Mouse (Mus musculus) urinary bladder, adult 18-20 months (tissue): ENCODE measurements at regions not wholly inside any gene's neighbourhood (a gene's known extent, or its start where the extent isn't known, plus 50 kb on each side); places are given as distances from the start of the nearest gene placed in this dataset.

Experiments used
- DNase-seq, 2 experiments: peaks; one replicate each; pipeline ENCODE4 v3.0.0; 2022; ENCODE audit warnings: low spot score in 2 of 2, mixed read lengths in 2 of 2

- DNase-seq, result no peak
Measured at GRCm38 (mm10) chr1:35428126-35428840, 578.5 kb downstream of the Plekhb2 start.

- no peak for DNase-seq
Measured at GRCm38 (mm10) chr1:35429471-35429870, 579.7 kb downstream of the Plekhb2 start.

- no peak for DNase-seq
Measured at GRCm38 (mm10) chr1:35435721-35436120, 585.9 kb downstream of the Plekhb2 start.

GRCm38 (mm10) chr1:35447345-35447744, 597.6 kb downstream of the Plekhb2 start:
- no peak for DNase-seq

GRCm38 (mm10) chr1:35452441-35453107, 602.8 kb downstream of the Plekhb2 start:
- DNase-seq, result no peak

GRCm38 (mm10) chr1:35457591-35457990, 607.8 kb downstream of the Plekhb2 start:
- DNase-seq, result no peak

- DNase-seq, result no peak
Measured at GRCm38 (mm10) chr1:35465081-35465480, 603.1 kb upstream of the Hs6st1 start.

GRCm38 (mm10) chr1:35469185-35469753, 598.9 kb upstream of the Hs6st1 start:
- DNase-seq, result no peak

GRCm38 (mm10) chr1:35478262-35478661, 589.9 kb upstream of the Hs6st1 start:
- DNase-seq, result no peak

- DNase-seq, result no peak
Measured at GRCm38 (mm10) chr1:35495963-35496362, 572.2 kb upstream of the Hs6st1 start.

- no peak for DNase-seq
Measured at GRCm38 (mm10) chr1:35522951-35523350, 545.2 kb upstream of the Hs6st1 start.

GRCm38 (mm10) chr1:35523790-35524362, 544.3 kb upstream of the Hs6st1 start:
- DNase-seq, result no peak

- DNase-seq, result no peak
Measured at GRCm38 (mm10) chr1:35524788-35525187, 543.4 kb upstream of the Hs6st1 start.

GRCm38 (mm10) chr1:35527750-35528476, 540.3 kb upstream of the Hs6st1 start:
- DNase-seq, result no peak

- no peak for DNase-seq
Measured at GRCm38 (mm10) chr1:35535470-35535869, 532.7 kb upstream of the Hs6st1 start.

- no peak for DNase-seq
Measured at GRCm38 (mm10) chr1:35536276-35536675, 531.9 kb upstream of the Hs6st1 start.

- no peak for DNase-seq
Measured at GRCm38 (mm10) chr1:35548845-35549244, 519.4 kb upstream of the Hs6st1 start.

- DNase-seq, result no peak
Measured at GRCm38 (mm10) chr1:35551503-35551902, 516.7 kb upstream of the Hs6st1 start.

GRCm38 (mm10) chr1:35562786-35563185, 505.4 kb upstream of the Hs6st1 start:
- no peak for DNase-seq

GRCm38 (mm10) chr1:35575203-35575602, 493.0 kb upstream of the Hs6st1 start:
- no peak for DNase-seq

GRCm38 (mm10) chr1:35579392-35579791, 488.8 kb upstream of the Hs6st1 start:
- DNase-seq, result no peak

- DNase-seq, result no peak
Measured at GRCm38 (mm10) chr1:35579992-35580391, 488.2 kb upstream of the Hs6st1 start.
